Mouse (Mus musculus): ENCODE data around the gene Ncapg2. TPM values are rescaled to one million over a fixed set of nuclear protein-coding genes. Genes with fewer than 3 reads are reported as not detected.
A peak's percentile ranks its signal among the peaks of the same experiment; 100 is the strongest.

Ncapg2 gene
- polyA plus RNA-seq (2015; fragmentation: Nextera tagmentation; extraction: Ambion mirVana): 6.2 and 8.9 TPM in 2 replicates

GRCm38 (mm10) chr12:116405045-116405835, at the start of gene Ncapg2:
Gene Ncapg2, plus strand, starts transcription at chr12:116405402.
- Histone ChIP-seq H3K4me3 (ENCODE audit: low read depth, low read length) (peak within 1 kb of the TSS; percentile 85), H3K4me1 (ENCODE audit: control insufficient read depth, insufficient read depth, low read length) (peaks cover 4% of the 10 kb centered on the region), H3K9ac (ENCODE audit: low read depth, low read length) (peak within 1 kb of the TSS; percentile 74), H3K27me3 (ENCODE audit: control insufficient read depth, insufficient read depth, low read depth, low read length) (no peaks in the 10 kb centered on the region), H3K27ac (ENCODE audit: low read length) (peak within 1 kb of the TSS; percentile 30; the same call in 1 of the 2 replicates), H3K9me3 (replicated peaks; ENCODE audit: control insufficient read depth, low read length, poor library complexity, severe bottlenecking) (peaks cover 12% of the 10 kb centered on the region), H3K4me2 (ENCODE audit: low read length) (peak within 1 kb of the TSS; percentile 98), H3K36me3 (ENCODE audit: control insufficient read depth, insufficient read depth, low read length) (no peaks in the 10 kb centered on the region)
- peak; percentile 98 for ATAC-seq
- WGBS: under 1% methylated on average over 72 of the region's 72 CpGs

DNA sequence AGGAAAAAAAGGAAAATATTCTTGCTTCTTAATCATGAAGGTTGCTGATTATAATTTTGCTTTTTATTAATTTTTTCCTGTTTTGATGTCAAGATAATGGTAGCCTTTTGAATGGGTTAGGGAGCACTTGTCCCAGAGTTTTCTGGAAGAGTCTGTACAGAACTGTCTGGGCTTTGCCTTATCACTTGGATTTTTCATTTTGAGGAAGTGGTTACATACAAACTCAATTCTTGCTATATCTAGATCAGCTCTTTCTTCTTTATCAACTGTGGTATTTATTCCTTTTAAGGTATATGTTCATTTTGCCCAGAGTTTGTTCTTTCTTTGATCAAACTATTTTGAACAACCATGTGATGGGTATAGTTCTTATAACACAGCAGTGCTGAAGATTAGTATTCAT, 43.1 kb upstream of the Ncapg2 start:
- Histone ChIP-seq H3K36me3 (ENCODE audit: control insufficient read depth, insufficient read depth, low read length) (peaks cover 12% of the 10 kb centered on the region), H3K4me2 (ENCODE audit: low read length) (no peak overlapping the region)

GRCm38 (mm10) chr12:116366900-116367299, 38.3 kb upstream of the Ncapg2 start:
- Histone ChIP-seq H3K4me3 (ENCODE audit: low read depth, low read length) (no peak overlapping the region), H3K9me3 (replicated peaks; ENCODE audit: control insufficient read depth, low read length, poor library complexity, severe bottlenecking) (no peaks in the 10 kb centered on the region), H3K9ac (ENCODE audit: low read depth, low read length) (no peak overlapping the region), H3K4me2 (ENCODE audit: low read length) (no peak overlapping the region), H3K4me1 (ENCODE audit: control insufficient read depth, insufficient read depth, low read length) (no peaks in the 10 kb centered on the region), H3K27me3 (ENCODE audit: control insufficient read depth, insufficient read depth, low read depth, low read length) (no peaks in the 10 kb centered on the region), H3K27ac (ENCODE audit: low read length) (no peak overlapping the region), H3K36me3 (ENCODE audit: control insufficient read depth, insufficient read depth, low read length) (peaks cover 26% of the 10 kb centered on the region)
- no peak for ATAC-seq
- 91% methylated on average over 3 of the region's 3 CpGs for WGBS

More for the DNA sequence above, 43.1 kb upstream of the Ncapg2 start:
- no peak overlapping the region for H3K27ac ChIP-seq (ENCODE audit: low read length)
- H3K9ac ChIP-seq (ENCODE audit: low read depth, low read length): no peak overlapping the region
- H3K27me3 ChIP-seq (ENCODE audit: control insufficient read depth, insufficient read depth, low read depth, low read length): no peaks in the 10 kb centered on the region
- no peak overlapping the region for H3K4me3 ChIP-seq (ENCODE audit: low read depth, low read length)
- ATAC-seq: no peak
- no peaks in the 10 kb centered on the region for H3K9me3 ChIP-seq (replicated peaks; ENCODE audit: control insufficient read depth, low read length, poor library complexity, severe bottlenecking)
- no peaks in the 10 kb centered on the region for H3K4me1 ChIP-seq (ENCODE audit: control insufficient read depth, insufficient read depth, low read length)

- H3K36me3 ChIP-seq (ENCODE audit: control insufficient read depth, insufficient read depth, low read length): peaks cover 26% of the 10 kb centered on the region
- no peaks in the 10 kb centered on the region for H3K4me1 ChIP-seq (ENCODE audit: control insufficient read depth, insufficient read depth, low read length)
- H3K4me2 ChIP-seq (ENCODE audit: low read length): no peak overlapping the region
- no peak overlapping the region for H3K27ac ChIP-seq (ENCODE audit: low read length)
- H3K9ac ChIP-seq (ENCODE audit: low read depth, low read length): no peak overlapping the region
- H3K9me3 ChIP-seq (replicated peaks; ENCODE audit: control insufficient read depth, low read length, poor library complexity, severe bottlenecking): no peaks in the 10 kb centered on the region
- no peak overlapping the region for H3K4me3 ChIP-seq (ENCODE audit: low read depth, low read length)
- ATAC-seq: no peak
- WGBS: 96% methylated on average over 2 of the region's 2 CpGs
- no peaks in the 10 kb centered on the region for H3K27me3 ChIP-seq (ENCODE audit: control insufficient read depth, insufficient read depth, low read depth, low read length)
Observed at GRCm38 (mm10) chr12:116367346-116367745, 37.9 kb upstream of the Ncapg2 start.

GRCm38 (mm10) chr12:116368857-116369256, 36.3 kb upstream of the Ncapg2 start:
- Histone ChIP-seq H3K27me3 (ENCODE audit: control insufficient read depth, insufficient read depth, low read depth, low read length) (no peaks in the 10 kb centered on the region), H3K9me3 (replicated peaks; ENCODE audit: control insufficient read depth, low read length, poor library complexity, severe bottlenecking) (no peaks in the 10 kb centered on the region), H3K4me3 (ENCODE audit: low read depth, low read length) (no peak overlapping the region), H3K4me1 (ENCODE audit: control insufficient read depth, insufficient read depth, low read length) (no peaks in the 10 kb centered on the region), H3K9ac (ENCODE audit: low read depth, low read length) (no peak overlapping the region), H3K27ac (ENCODE audit: low read length) (no peak overlapping the region), H3K4me2 (ENCODE audit: low read length) (no peak overlapping the region), H3K36me3 (ENCODE audit: control insufficient read depth, insufficient read depth, low read length) (peaks cover 30% of the 10 kb centered on the region)
- no peak for ATAC-seq
- WGBS: 93% methylated on average over 2 of the region's 2 CpGs

DNA sequence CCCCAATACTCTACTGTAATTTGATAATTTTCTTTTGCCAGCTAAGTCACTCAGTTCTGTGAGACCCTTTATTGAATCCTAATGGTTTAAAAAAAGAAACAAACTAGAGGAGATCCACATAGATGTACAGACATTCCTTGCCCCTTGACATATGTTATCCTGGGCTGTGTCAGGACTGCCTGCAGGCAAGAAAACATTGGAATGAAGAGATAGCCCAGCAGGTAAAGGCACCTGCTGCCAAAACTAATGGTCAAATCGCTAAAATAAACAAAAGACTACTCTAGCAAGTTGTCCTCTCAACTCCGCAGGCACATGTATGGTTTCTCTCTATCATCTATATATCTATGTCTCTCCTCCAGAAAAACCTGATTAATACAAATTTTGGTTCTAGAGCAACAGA, 22.1 kb upstream of the Ncapg2 start:
- Histone ChIP-seq H3K4me1 (ENCODE audit: control insufficient read depth, insufficient read depth, low read length) (no peaks in the 10 kb centered on the region), H3K36me3 (ENCODE audit: control insufficient read depth, insufficient read depth, low read length) (no peaks in the 10 kb centered on the region)
- ATAC-seq: no peak

DNA sequence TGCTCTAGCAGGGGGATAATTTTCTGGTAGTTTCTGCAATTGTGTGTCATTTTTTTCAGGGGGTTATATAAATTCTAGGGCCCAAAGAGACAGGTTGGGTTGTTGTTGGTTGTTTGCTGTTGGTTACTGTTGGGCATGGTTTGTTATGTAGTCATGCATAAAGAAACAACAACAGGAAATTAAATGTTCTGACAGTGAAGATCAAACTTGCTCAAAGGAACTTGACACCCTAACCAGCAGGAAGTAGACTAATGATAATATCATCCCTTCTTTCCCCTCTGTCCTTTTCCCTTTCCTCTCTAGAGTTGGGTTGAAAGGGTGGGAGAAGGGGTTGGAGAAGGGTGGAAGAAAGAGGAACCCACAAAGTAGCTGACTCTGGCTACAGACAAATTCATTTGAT, 21.2 kb upstream of the Ncapg2 start:
- Histone ChIP-seq H3K9me3 (replicated peaks; ENCODE audit: control insufficient read depth, low read length, poor library complexity, severe bottlenecking) (no peaks in the 10 kb centered on the region), H3K27me3 (ENCODE audit: control insufficient read depth, insufficient read depth, low read depth, low read length) (no peaks in the 10 kb centered on the region), H3K36me3 (ENCODE audit: control insufficient read depth, insufficient read depth, low read length) (no peaks in the 10 kb centered on the region), H3K4me1 (ENCODE audit: control insufficient read depth, insufficient read depth, low read length) (no peaks in the 10 kb centered on the region), H3K4me2 (ENCODE audit: low read length) (no peak overlapping the region), H3K27ac (ENCODE audit: low read length) (no peak overlapping the region), H3K9ac (ENCODE audit: low read depth, low read length) (no peak overlapping the region), H3K4me3 (ENCODE audit: low read depth, low read length) (no peak overlapping the region)
- no peak for ATAC-seq

More for the DNA sequence above, 22.1 kb upstream of the Ncapg2 start:
- Histone ChIP-seq H3K9ac (ENCODE audit: low read depth, low read length) (no peak overlapping the region), H3K4me3 (ENCODE audit: low read depth, low read length) (no peak overlapping the region), H3K27ac (ENCODE audit: low read length) (no peak overlapping the region), H3K4me2 (ENCODE audit: low read length) (no peak overlapping the region), H3K27me3 (ENCODE audit: control insufficient read depth, insufficient read depth, low read depth, low read length) (no peaks in the 10 kb centered on the region), H3K9me3 (replicated peaks; ENCODE audit: control insufficient read depth, low read length, poor library complexity, severe bottlenecking) (no peaks in the 10 kb centered on the region)
- WGBS: 79% methylated on average over 2 of the region's 2 CpGs

DNA sequence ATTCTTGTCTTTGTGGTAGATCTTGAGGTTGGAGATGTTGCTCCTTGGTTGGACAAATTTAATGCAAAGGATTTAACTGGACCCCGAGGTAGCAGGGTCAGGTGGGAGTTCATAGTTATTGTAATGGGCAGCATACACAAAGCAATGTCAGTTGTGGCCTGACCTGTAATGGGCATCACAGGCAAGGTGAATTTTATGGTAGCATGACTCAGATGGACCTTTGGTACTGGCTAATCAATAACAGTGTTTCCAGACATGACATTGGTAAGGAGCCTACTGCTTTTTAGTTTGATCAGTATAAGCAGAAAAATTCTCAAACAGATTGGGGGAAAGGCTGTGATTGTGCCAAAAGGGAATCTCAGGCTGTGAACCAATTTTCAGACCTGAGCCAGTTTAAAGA, 18.4 kb upstream of the Ncapg2 start:
- H3K36me3 ChIP-seq (ENCODE audit: control insufficient read depth, insufficient read depth, low read length): no peaks in the 10 kb centered on the region
- no peaks in the 10 kb centered on the region for H3K4me1 ChIP-seq (ENCODE audit: control insufficient read depth, insufficient read depth, low read length)
- ATAC-seq: no peak
- no peaks in the 10 kb centered on the region for H3K27me3 ChIP-seq (ENCODE audit: control insufficient read depth, insufficient read depth, low read depth, low read length)
- no peak overlapping the region for H3K9ac ChIP-seq (ENCODE audit: low read depth, low read length)
- no peaks in the 10 kb centered on the region for H3K9me3 ChIP-seq (replicated peaks; ENCODE audit: control insufficient read depth, low read length, poor library complexity, severe bottlenecking)
- 83% methylated on average over 1 of the region's 1 CpGs for WGBS
- H3K27ac ChIP-seq (ENCODE audit: low read length): no peak overlapping the region
- no peak overlapping the region for H3K4me2 ChIP-seq (ENCODE audit: low read length)
- no peak overlapping the region for H3K4me3 ChIP-seq (ENCODE audit: low read depth, low read length)

GRCm38 (mm10) chr12:116389868-116390267, 15.3 kb upstream of the Ncapg2 start:
- Histone ChIP-seq H3K9me3 (replicated peaks; ENCODE audit: control insufficient read depth, low read length, poor library complexity, severe bottlenecking) (no peaks in the 10 kb centered on the region), H3K27me3 (ENCODE audit: control insufficient read depth, insufficient read depth, low read depth, low read length) (no peaks in the 10 kb centered on the region), H3K36me3 (ENCODE audit: control insufficient read depth, insufficient read depth, low read length) (no peaks in the 10 kb centered on the region), H3K9ac (ENCODE audit: low read depth, low read length) (no peak overlapping the region), H3K4me3 (ENCODE audit: low read depth, low read length) (no peak overlapping the region), H3K4me2 (ENCODE audit: low read length) (no peak overlapping the region), H3K27ac (ENCODE audit: low read length) (no peak overlapping the region), H3K4me1 (ENCODE audit: control insufficient read depth, insufficient read depth, low read length) (no peaks in the 10 kb centered on the region)
- no peak for ATAC-seq
- WGBS: 44% methylated on average over 1 of the region's 1 CpGs
